Mouse (Mus musculus) hindbrain, embryonic 13.5 days (tissue): Measurements from ENCODE around the gene Phospho1. TPM values are rescaled to one million over a fixed set of nuclear protein-coding genes. Genes with fewer than 3 reads are reported as not detected.

Experiments used
- ATAC-seq: fragments of 200-750 bp; cut with Nextera tagmentation; 2 replicates; pipeline ENCODE4 v1.8.0; 2017; ENCODE audit warnings: moderate TSS enrichment; ENCODE audit not compliant: low FRiP score
- H3K27ac ChIP-seq: fragments of 300-500 bp; sonication (generic); 2 replicates; pipeline ENCODE4 v1.5.1; 2015; ENCODE audit warnings: inconsistent platforms, mild to moderate bottlenecking, moderate library complexity
- H3K27me3 ChIP-seq: fragments of 300-500 bp; sonication (generic); 2 replicates; pipeline ENCODE4 v1.6.1; 2015; ENCODE audit warnings: mild to moderate bottlenecking, inconsistent platforms
- H3K36me3 ChIP-seq: fragments of 300-500 bp; sonication (generic); 2 replicates; pipeline ENCODE4 v1.6.1; 2015; ENCODE audit warnings: mild to moderate bottlenecking, inconsistent platforms
- H3K4me1 ChIP-seq: fragments of 300-500 bp; sonication (generic); replicated peaks from 2 replicates; pipeline ENCODE4 v1.6.1; 2015; ENCODE audit warnings: inconsistent platforms
- H3K4me2 ChIP-seq: fragments of 300-500 bp; sonication (generic); 2 replicates; pipeline ENCODE4 v1.6.1; 2015; ENCODE audit warnings: inconsistent platforms, mild to moderate bottlenecking, moderate library complexity
- H3K4me3 ChIP-seq: fragments of 300-500 bp; sonication (generic); 2 replicates; pipeline ENCODE4 v1.5.1; 2015; ENCODE audit warnings: mild to moderate bottlenecking, inconsistent platforms
- H3K9ac ChIP-seq: fragments of 300-500 bp; sonication (generic); 2 replicates; pipeline ENCODE4 v1.6.1; 2015; ENCODE audit warnings: mild to moderate bottlenecking, inconsistent platforms
- H3K9me3 ChIP-seq: fragments of 300-500 bp; sonication (generic); 2 replicates; pipeline ENCODE4 v1.6.1; 2016; ENCODE audit warnings: inconsistent platforms
- WGBS: fragments of 180-500 bp; shearing (Covaris S2); methylation state at CpG from one replicate; pipeline ENCODE4 v1.1.7; 2015; 5-methylcytosine and 5-hydroxymethylcytosine counted together
- polyA plus RNA-seq: library from polyadenylated mRNA; unstranded; fragments of >200 nt; fragmentation: Nextera tagmentation; extraction: Ambion mirVana; gene quantifications from 2 replicates; pipeline ENCODE4 v1.2.1, GENCODE M21; 2015

Phospho1 gene
- polyA plus RNA-seq, 1 experiment from 2014 or later = not detected

DNA sequence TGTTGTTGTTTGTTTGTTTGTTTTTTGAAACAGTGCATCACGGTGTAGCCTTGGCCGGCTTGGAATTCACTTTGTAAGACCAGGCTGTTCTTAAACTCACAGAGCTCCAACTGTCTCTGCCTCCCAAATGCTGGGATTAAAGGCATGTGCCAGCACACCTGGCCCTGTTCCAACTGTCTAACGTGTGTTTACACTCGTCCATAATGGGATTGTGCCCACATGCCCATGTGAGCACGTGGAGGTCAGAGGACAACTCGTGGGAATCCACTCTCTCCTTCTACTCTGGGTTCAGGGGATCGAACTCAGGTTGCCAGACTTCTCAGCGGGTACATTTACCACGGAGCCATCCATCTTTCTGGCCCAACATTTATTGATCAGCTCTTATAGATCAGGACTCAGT, 8.9 kb upstream of the Phospho1 start:
- Histone ChIP-seq H3K4me3 (no peak overlapping the region), H3K9me3 (no peaks in the 10 kb centered on the region), H3K27me3 (no peaks in the 10 kb centered on the region), H3K36me3 (no peaks in the 10 kb centered on the region), H3K4me1 (no peaks in the 10 kb centered on the region), H3K9ac (no peak overlapping the region), H3K27ac (no peak overlapping the region), H3K4me2 (no peak overlapping the region)
- no peak for ATAC-seq
- 83% methylated on average over 9 of the region's 9 CpGs for WGBS

GRCm38 (mm10) chr11:95819138-95819537, 5.2 kb upstream of the Phospho1 start:
- peaks cover 3% of the 10 kb centered on the region for H3K4me1 ChIP-seq
- H3K4me3 ChIP-seq = no peak overlapping the region
- H3K36me3 ChIP-seq = no peaks in the 10 kb centered on the region
- peaks cover 23% of the 10 kb centered on the region for H3K27me3 ChIP-seq
- no peak for ATAC-seq
- no peak overlapping the region for H3K9ac ChIP-seq
- H3K9me3 ChIP-seq = no peaks in the 10 kb centered on the region
- WGBS = 90% methylated on average over 8 of the region's 8 CpGs
- no peak overlapping the region for H3K4me2 ChIP-seq
- no peak overlapping the region for H3K27ac ChIP-seq

GRCm38 (mm10) chr11:95821511-95821910, 2.8 kb upstream of the Phospho1 start:
- Histone ChIP-seq H3K27me3 (peaks cover 42% of the 10 kb centered on the region), H3K9me3 (no peaks in the 10 kb centered on the region), H3K4me1 (peaks cover 11% of the 10 kb centered on the region), H3K27ac (no peak overlapping the region), H3K4me2 (no peak overlapping the region), H3K4me3 (no peak overlapping the region), H3K36me3 (no peaks in the 10 kb centered on the region), H3K9ac (no peak overlapping the region)
- ATAC-seq = no peak
- WGBS = 91% methylated on average over 3 of the region's 3 CpGs

DNA sequence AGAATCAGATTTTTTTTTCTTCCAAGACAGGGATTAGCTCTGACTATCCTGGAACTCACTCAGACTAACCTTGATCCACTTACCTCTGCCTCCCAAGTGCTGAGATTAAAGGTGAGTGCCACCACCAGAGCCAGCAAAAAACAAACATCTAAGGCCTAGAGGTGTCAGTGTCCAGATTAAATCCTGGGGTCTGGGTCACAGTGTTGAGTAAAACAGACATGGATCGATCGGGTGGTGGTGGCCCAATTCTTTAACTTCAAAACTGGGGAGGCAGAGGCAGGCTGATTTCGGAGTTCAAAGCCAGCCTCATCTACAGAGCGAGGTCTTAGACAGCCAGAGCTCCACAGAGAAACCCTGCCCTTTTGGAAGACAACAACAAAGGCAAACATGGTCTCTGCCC, 1.9 kb upstream of the Phospho1 start:
- 98% methylated on average over 4 of the region's 4 CpGs for WGBS
- H3K9ac ChIP-seq = no peak overlapping the region
- no peak overlapping the region for H3K27ac ChIP-seq
- peaks cover 11% of the 10 kb centered on the region for H3K4me1 ChIP-seq
- no peaks in the 10 kb centered on the region for H3K9me3 ChIP-seq
- ATAC-seq = no peak
- H3K4me3 ChIP-seq = no peak overlapping the region
- no peak overlapping the region for H3K4me2 ChIP-seq
- H3K36me3 ChIP-seq = no peaks in the 10 kb centered on the region
- H3K27me3 ChIP-seq = peaks cover 51% of the 10 kb centered on the region

- ATAC-seq = peak; percentile 65; the same call in 1 of the 2 replicates
- Histone ChIP-seq H3K4me1 (peaks cover 11% of the 10 kb centered on the region), H3K36me3 (no peaks in the 10 kb centered on the region), H3K4me3 (peak overlapping the region; percentile 69), H3K27me3 (peaks cover 75% of the 10 kb centered on the region), H3K4me2 (peak overlapping the region; percentile 98), H3K9me3 (no peaks in the 10 kb centered on the region), H3K9ac (peak overlapping the region; percentile 80), H3K27ac (no peak overlapping the region)
- 1% methylated on average over 3 of the region's 11 CpGs for WGBS
Observed at GRCm38 (mm10) chr11:95824877-95825243, 561 bp downstream of the Phospho1 start.

- Histone ChIP-seq H3K27ac (no peak overlapping the region), H3K9me3 (no peaks in the 10 kb centered on the region), H3K4me2 (0 out of 2 replicates have a peak overlapping the region, but pooled peaks have one; percentile 98), H3K9ac (no peak overlapping the region), H3K4me3 (no peak overlapping the region), H3K36me3 (no peaks in the 10 kb centered on the region), H3K4me1 (peaks cover 19% of the 10 kb centered on the region), H3K27me3 (peaks cover 82% of the 10 kb centered on the region)
- ATAC-seq = no peak
- 56% methylated on average over 3 of the region's 3 CpGs for WGBS
Observed at GRCm38 (mm10) chr11:95825625-95826024, 1.3 kb downstream of the Phospho1 start.

- Histone ChIP-seq H3K4me2 (no peak overlapping the region), H3K27me3 (peaks cover 89% of the 10 kb centered on the region), H3K27ac (no peak overlapping the region), H3K9ac (no peak overlapping the region; the same call in 1 of the 2 replicates), H3K4me1 (peaks cover 28% of the 10 kb centered on the region), H3K9me3 (no peaks in the 10 kb centered on the region), H3K36me3 (no peaks in the 10 kb centered on the region), H3K4me3 (no peak overlapping the region)
- WGBS = 60% methylated on average over 6 of the region's 6 CpGs
- no peak for ATAC-seq
Observed at GRCm38 (mm10) chr11:95826317-95827167, 2.2 kb downstream of the Phospho1 start.

DNA sequence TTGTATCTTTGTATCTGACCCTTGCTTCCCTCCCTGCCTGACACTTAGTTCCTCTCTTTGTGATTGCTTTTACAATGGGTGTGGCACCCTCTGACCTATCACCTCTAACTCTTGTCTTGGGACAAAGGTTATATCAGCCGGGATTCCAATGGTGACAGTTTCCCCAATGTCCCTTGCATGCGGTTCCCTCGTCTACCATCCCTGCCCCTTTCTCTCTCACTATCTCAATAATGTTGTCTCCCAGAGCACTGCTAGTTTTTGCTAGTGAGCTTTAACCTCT, 2.8 kb downstream of the Phospho1 start:
- Histone ChIP-seq H3K36me3 (no peaks in the 10 kb centered on the region), H3K27ac (no peak overlapping the region), H3K9ac (no peak overlapping the region), H3K4me1 (peaks cover 28% of the 10 kb centered on the region), H3K27me3 (peaks cover 89% of the 10 kb centered on the region), H3K9me3 (no peaks in the 10 kb centered on the region), H3K4me3 (no peak overlapping the region), H3K4me2 (no peak overlapping the region)
- ATAC-seq = no peak
- 14% methylated on average over 3 of the region's 3 CpGs for whole genome bisulfite sequencing

GRCm38 (mm10) chr11:95827464-95828085, 3.3 kb downstream of the Phospho1 start:
- Histone ChIP-seq H3K9me3 (no peaks in the 10 kb centered on the region), H3K4me2 (no peak overlapping the region), H3K4me3 (no peak overlapping the region), H3K4me1 (peaks cover 28% of the 10 kb centered on the region), H3K27me3 (peaks cover 91% of the 10 kb centered on the region), H3K27ac (no peak overlapping the region), H3K36me3 (no peaks in the 10 kb centered on the region), H3K9ac (0 out of 2 replicates have a peak overlapping the region, but pooled peaks have one; percentile 8)
- WGBS = 24% methylated on average over 3 of the region's 3 CpGs
- ATAC-seq = no peak

GRCm38 (mm10) chr11:95828181-95828964, 4.1 kb downstream of the Phospho1 start:
- Histone ChIP-seq H3K4me1 (peaks cover 35% of the 10 kb centered on the region), H3K27me3 (peaks cover 91% of the 10 kb centered on the region), H3K36me3 (no peaks in the 10 kb centered on the region), H3K4me3 (no peak overlapping the region), H3K9ac (0 out of 2 replicates have a peak overlapping the region, but pooled peaks have one; percentile 8), H3K4me2 (no peak overlapping the region), H3K9me3 (no peaks in the 10 kb centered on the region), H3K27ac (no peak overlapping the region)
- ATAC-seq = no peak
- 78% methylated on average over 11 of the region's 11 CpGs for WGBS

DNA sequence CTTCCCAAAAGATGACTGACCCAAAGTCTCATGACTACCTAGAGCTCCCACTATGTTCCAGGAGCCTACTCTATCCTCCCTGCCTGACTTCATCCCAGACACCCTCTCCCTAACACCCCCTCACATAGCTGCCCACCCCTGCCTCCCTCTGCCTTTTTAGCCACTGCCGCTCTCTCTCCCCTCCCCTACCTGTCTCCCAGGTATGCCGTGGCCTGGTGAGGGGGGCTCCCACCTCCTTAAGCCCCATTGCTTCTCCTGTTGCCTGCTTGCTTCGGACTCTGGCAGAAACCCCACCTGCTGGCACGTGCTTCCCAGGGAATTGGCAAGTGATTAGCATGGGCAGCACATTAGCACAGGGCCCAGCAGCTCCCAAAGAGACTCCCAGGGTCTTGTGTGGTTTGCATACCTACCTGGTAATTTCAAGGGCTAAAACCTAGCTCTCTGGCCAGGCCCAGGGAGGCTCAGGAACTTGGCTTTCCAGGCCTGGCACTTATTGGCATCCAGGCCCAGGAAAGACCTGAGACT, 5.3 kb downstream of the Phospho1 start:
- ATAC-seq = no peak
- no peak overlapping the region for H3K4me3 ChIP-seq
- peaks cover 98% of the 10 kb centered on the region for H3K27me3 ChIP-seq
- no peak overlapping the region for H3K27ac ChIP-seq
- 37% methylated on average over 4 of the region's 4 CpGs for WGBS
- no peaks in the 10 kb centered on the region for H3K9me3 ChIP-seq
- peaks cover 43% of the 10 kb centered on the region for H3K4me1 ChIP-seq
- H3K36me3 ChIP-seq = no peaks in the 10 kb centered on the region
- H3K4me2 ChIP-seq = no peak overlapping the region
- H3K9ac ChIP-seq = no peak overlapping the region
